Mouse (Mus musculus): ENCODE data around the gene Sall4. TPM values are rescaled to one million over a fixed set of nuclear protein-coding genes. Genes with fewer than 3 reads are reported as not detected.

Gene Sall4
- 0.91 and 1.1 TPM in 2 replicates for polyA plus RNA-seq (2015; fragmentation: Nextera tagmentation; extraction: Ambion mirVana)

DNA sequence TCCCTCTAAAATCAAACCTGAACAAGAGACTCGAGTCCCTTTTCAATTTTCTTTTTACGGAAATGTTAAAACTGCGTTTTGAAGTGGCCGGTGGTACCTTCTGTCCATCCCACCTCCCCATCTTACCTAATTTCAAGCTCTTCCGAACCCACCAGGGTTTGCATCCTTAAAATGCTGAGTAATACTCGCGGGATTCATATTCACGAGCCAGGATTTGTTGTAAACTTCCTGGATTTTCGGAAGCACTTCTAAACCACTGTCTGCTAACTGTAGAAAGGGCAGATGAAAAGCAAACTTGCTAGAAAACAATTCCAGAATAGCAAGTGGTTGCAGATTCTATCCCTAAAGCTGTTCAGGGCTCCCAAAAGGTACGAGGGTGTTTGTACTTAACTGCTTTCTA, at the start of gene Sall4:
Gene Sall4 (minus strand): TSS at position 362 of the 400 bp plus-strand sequence.
- ATAC-seq (ENCODE audit: low FRiP score): no peak
- no peaks in the 10 kb centered on the region for H3K9me3 ChIP-seq
- peak within 1 kb of the TSS; percentile 74 for H3K9ac ChIP-seq
- peaks cover 27% of the 10 kb centered on the region for H3K4me1 ChIP-seq (replicated peaks)
- WGBS: 13% methylated on average over 10 of the region's 10 CpGs
- H3K27me3 ChIP-seq: peaks cover 72% of the 10 kb centered on the region
- peak within 1 kb of the TSS; percentile 93 for H3K4me2 ChIP-seq
- H3K4me3 ChIP-seq: peak within 1 kb of the TSS; percentile 54
- H3K36me3 ChIP-seq: no peaks in the 10 kb centered on the region
- no peak within 1 kb of the TSS for H3K27ac ChIP-seq

DNA sequence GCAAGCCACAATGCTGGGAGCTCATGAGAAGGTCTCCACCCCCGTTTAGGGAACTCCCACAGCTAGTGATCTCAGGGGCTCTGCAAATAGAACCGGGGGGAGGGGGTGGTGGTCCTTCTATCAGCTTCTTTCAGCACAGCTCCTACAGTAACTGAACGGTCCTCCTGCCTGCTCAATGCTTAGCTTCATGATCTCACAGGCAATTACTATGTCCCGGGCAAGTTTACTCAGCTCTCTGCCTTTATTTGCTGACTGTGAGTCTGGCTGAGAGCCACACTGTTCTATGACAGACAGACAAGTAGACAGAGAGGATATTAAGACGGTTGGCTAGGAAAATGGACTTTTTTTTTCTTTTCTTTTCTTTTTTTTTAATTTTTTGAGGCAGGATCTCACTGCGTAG, 45.5 kb upstream of the Sall4 start:
- Histone ChIP-seq H3K9ac (no peak overlapping the region), H3K27me3 (0 out of 2 replicates have a peak, but pooled peaks cover 4% of the 10 kb centered on the region), H3K36me3 (no peaks in the 10 kb centered on the region), H3K4me2 (no peak overlapping the region), H3K27ac (no peak overlapping the region), H3K9me3 (no peaks in the 10 kb centered on the region), H3K4me3 (no peak overlapping the region), H3K4me1 (replicated peaks) (peaks cover 8% of the 10 kb centered on the region)
- WGBS: 57% methylated on average over 6 of the region's 6 CpGs
- ATAC-seq (ENCODE audit: low FRiP score): no peak

DNA sequence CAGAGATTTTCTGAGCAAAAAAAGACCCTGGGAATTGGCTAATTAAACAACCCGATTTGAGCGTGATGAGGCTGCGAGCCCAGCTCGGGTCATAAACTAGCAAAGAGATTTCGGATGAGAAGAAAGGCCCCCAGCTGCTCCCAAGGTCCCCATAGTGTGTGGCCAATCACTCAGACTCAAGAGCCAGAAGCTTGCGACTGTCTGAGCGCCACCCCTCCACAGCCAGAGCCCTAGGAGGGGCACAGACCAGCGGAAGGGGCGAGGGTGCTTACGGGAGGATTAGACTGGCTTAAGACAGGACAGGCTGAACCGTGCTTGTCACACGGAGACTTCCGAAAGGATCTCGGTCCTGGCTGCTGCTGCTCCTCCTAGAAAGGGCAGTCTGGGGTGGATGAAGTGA, 42.2 kb upstream of the Sall4 start:
- Histone ChIP-seq H3K4me1 (replicated peaks) (peaks cover 22% of the 10 kb centered on the region), H3K4me3 (0 out of 2 replicates have a peak overlapping the region, but pooled peaks have one; percentile 3), H3K4me2 (peak overlapping the region; percentile 36), H3K27ac (no peak overlapping the region), H3K9ac (no peak overlapping the region), H3K9me3 (no peaks in the 10 kb centered on the region), H3K27me3 (0 out of 2 replicates have a peak, but pooled peaks cover 8% of the 10 kb centered on the region), H3K36me3 (no peaks in the 10 kb centered on the region)
- WGBS: 8% methylated on average over 14 of the region's 14 CpGs
- no peak for ATAC-seq (ENCODE audit: low FRiP score)

DNA sequence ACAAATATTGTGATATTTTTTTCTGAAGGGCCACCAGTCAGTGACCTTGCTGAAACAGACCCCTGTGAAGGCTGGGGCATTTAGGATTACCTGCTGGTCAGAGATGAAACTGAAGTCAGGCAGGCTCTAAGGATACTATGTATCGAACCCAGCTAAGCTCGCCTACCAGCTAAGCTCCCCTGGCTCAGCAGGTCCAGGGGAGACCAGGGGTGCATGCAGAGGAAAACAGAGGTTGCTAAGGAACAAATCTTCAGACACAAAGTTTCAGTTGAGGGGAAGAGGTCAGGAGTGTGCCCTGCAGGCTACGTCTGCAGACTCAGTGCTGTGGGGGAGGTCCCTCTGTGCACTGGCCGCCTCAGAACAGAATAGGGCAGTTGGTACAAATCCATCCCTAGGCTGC, 39.9 kb upstream of the Sall4 start:
- no peaks in the 10 kb centered on the region for H3K9me3 ChIP-seq
- 0 out of 2 replicates have a peak, but pooled peaks cover 8% of the 10 kb centered on the region for H3K27me3 ChIP-seq
- H3K36me3 ChIP-seq: no peaks in the 10 kb centered on the region
- peaks cover 22% of the 10 kb centered on the region for H3K4me1 ChIP-seq (replicated peaks)
- no peak overlapping the region for H3K4me3 ChIP-seq
- 22% methylated on average over 4 of the region's 4 CpGs for WGBS
- no peak for ATAC-seq (ENCODE audit: low FRiP score)
- no peak overlapping the region for H3K9ac ChIP-seq
- H3K4me2 ChIP-seq: no peak overlapping the region
- no peak overlapping the region for H3K27ac ChIP-seq

DNA sequence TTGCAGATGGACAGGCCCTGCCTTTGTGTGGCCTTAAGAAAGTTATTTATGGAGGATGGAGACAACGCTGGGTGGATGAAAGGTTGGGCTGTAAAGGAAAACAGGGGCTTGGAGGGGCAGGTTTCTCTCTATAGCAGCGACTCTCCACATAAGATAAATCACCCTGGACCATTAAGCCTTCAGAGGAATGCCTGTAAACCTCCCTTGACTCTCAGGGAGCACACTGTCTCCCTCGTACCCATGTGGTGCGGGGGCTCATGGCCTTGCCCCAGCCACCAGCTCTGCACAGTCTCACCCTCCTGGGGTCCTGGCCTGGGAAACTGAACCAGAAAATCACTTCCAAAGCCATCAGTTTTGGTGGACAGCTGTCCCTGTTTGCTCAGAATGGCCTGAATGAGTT, 36.1 kb upstream of the Sall4 start:
- H3K27ac ChIP-seq: no peak overlapping the region
- H3K9me3 ChIP-seq: no peaks in the 10 kb centered on the region
- no peak overlapping the region for H3K4me2 ChIP-seq
- 0 out of 2 replicates have a peak, but pooled peaks cover 8% of the 10 kb centered on the region for H3K27me3 ChIP-seq
- peaks cover 14% of the 10 kb centered on the region; the same call in 1 of the 2 replicates for H3K4me1 ChIP-seq (replicated peaks)
- ATAC-seq (ENCODE audit: low FRiP score): no peak
- H3K9ac ChIP-seq: no peak overlapping the region
- H3K4me3 ChIP-seq: no peak overlapping the region
- WGBS: 70% methylated on average over 4 of the region's 4 CpGs
- no peaks in the 10 kb centered on the region for H3K36me3 ChIP-seq

DNA sequence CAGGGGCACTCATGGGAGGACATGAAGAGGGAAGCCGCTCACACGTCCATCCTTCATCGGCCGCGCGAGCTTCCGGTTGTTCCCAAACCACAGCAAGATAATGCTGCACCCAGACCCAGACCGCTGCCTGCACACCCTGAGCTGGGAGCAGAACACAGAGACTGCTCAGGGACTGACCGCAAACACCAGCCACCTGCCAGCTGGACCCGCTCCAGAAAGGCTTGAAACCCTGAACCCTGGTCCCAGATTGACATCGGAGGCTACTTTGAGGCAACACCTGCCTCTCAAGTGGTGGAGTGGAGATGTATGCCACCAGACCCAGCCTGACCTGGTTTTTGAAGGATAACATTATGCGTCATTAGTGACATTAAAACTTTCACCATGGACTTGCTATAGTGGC, 31.6 kb upstream of the Sall4 start:
- no peak for ATAC-seq (ENCODE audit: low FRiP score)
- no peak overlapping the region for H3K9ac ChIP-seq
- H3K4me1 ChIP-seq (replicated peaks): no peaks in the 10 kb centered on the region
- no peaks in the 10 kb centered on the region for H3K36me3 ChIP-seq
- WGBS: 90% methylated on average over 12 of the region's 12 CpGs
- no peaks in the 10 kb centered on the region for H3K27me3 ChIP-seq
- no peaks in the 10 kb centered on the region for H3K9me3 ChIP-seq
- H3K4me2 ChIP-seq: no peak overlapping the region
- H3K4me3 ChIP-seq: no peak overlapping the region
- no peak overlapping the region for H3K27ac ChIP-seq

DNA sequence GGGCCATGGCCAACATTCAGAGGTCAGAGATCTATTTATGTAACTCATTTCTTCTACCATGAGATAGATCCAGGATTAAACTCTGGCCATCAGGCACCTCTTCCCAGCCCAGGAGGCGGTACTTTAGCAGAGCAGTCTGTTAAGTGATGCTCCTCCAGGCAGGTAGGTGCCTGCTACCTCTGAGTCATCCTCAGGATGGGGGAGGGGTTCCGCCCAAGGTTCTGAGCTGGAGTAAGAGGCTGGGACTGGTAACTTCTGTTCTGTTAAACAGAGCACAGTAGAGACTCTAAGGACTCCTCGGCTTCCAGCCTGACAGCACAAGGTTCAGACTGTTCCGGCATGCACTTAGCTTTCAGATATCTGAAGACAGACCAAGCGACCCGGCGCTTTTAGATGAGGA, 31.2 kb upstream of the Sall4 start:
- WGBS: 90% methylated on average over 7 of the region's 7 CpGs
- no peaks in the 10 kb centered on the region for H3K4me1 ChIP-seq (replicated peaks)
- no peak for ATAC-seq (ENCODE audit: low FRiP score)
- no peaks in the 10 kb centered on the region for H3K36me3 ChIP-seq
- no peaks in the 10 kb centered on the region for H3K27me3 ChIP-seq
- no peak overlapping the region for H3K4me3 ChIP-seq
- no peaks in the 10 kb centered on the region for H3K9me3 ChIP-seq
- no peak overlapping the region for H3K9ac ChIP-seq
- no peak overlapping the region for H3K27ac ChIP-seq
- no peak overlapping the region for H3K4me2 ChIP-seq

DNA sequence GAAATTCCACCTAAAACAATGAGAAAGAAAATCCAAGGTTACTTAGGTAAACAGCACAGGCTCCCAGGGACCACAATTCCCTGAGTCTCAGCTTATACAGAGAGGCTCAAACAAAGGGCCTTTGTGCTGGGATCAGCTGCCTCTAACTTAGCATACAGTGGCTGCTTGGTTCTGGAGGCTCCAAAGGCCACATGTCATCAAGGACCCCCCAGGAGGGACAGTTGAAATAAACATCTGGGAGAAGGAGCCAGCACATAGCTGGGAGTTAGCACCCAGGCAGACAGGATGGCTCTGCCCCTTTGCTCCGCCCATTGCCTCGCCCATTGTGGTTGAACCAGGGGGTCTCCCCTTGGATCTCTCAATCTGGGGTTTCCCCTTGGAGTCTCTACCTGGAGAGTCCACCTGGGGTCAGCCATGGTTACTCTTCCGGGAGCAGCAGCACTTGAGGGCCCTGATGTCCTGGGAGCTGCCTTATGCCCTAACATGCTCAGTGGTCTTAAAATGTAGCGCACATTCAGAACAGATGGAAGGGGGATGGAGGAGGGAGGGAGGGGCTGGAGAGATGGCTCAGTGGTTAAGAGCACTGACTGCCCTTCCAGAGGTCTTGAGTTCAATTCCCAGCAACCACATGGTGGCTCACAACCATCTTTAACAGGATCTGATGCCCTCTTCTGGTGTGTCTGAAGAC, 23.5 kb upstream of the Sall4 start:
- Histone ChIP-seq H3K27ac (no peak overlapping the region; the same call in 1 of the 2 replicates), H3K36me3 (no peaks in the 10 kb centered on the region)
- 38% methylated on average over 4 of the region's 4 CpGs for WGBS

DNA sequence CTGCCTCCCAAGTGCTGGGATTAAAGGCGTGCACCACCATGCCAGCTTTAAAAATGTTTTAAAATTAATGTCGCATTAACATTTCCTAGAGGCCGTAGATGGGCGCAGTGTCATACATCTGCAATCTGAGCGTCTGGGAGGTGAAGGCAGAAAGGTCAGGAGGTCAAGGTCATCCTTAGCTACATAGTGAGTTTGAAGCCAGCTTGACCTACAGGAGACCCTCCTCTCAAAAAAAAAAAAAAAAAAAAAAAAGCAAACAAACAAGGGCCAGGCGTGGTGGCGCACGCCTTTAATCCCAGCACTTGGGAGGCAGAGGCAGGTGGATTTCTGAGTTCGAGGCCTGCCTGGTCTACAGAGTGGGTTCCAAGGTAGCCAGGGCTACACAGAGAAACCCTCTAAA, 18.4 kb upstream of the Sall4 start:
- no peak for ATAC-seq (ENCODE audit: low FRiP score)
- Histone ChIP-seq H3K4me3 (no peak overlapping the region), H3K4me1 (replicated peaks) (0 out of 2 replicates have a peak, but pooled peaks cover 8% of the 10 kb centered on the region), H3K36me3 (no peaks in the 10 kb centered on the region), H3K27ac (no peak overlapping the region), H3K4me2 (no peak overlapping the region), H3K27me3 (no peaks in the 10 kb centered on the region), H3K9ac (no peak overlapping the region), H3K9me3 (no peaks in the 10 kb centered on the region)
- 91% methylated on average over 9 of the region's 9 CpGs for WGBS

More for the DNA sequence above, 23.5 kb upstream of the Sall4 start:
- Histone ChIP-seq H3K4me3 (no peak overlapping the region), H3K9me3 (no peaks in the 10 kb centered on the region), H3K4me1 (replicated peaks) (0 out of 2 replicates have a peak, but pooled peaks cover 6% of the 10 kb centered on the region), H3K27me3 (no peaks in the 10 kb centered on the region), H3K4me2 (no peak overlapping the region), H3K9ac (no peak overlapping the region)
- ATAC-seq (ENCODE audit: low FRiP score): no peak

DNA sequence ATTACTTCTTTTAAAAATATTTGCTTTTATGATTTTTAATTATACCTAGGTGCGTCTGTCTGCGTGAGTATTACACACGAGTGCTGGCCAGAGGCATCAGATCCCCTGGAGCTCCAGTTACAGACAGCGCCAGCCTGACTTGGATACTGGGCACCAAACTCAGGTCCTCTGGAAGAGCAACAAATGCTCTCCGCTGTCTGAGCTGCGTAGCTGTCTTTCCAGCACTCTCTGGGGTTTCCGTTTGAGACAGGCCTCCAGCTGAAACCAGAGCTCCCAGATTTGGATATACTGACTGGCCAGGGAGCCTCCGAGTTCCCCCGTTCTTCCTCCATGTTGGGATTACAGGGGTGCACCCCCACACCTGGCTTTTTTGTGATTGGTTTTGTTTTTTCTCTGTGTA, 12.9 kb upstream of the Sall4 start:
- H3K9ac ChIP-seq: no peak overlapping the region
- H3K36me3 ChIP-seq: no peaks in the 10 kb centered on the region
- no peak overlapping the region for H3K4me3 ChIP-seq
- WGBS: 34% methylated on average over 9 of the region's 9 CpGs
- no peaks in the 10 kb centered on the region for H3K9me3 ChIP-seq
- H3K27me3 ChIP-seq: no peaks in the 10 kb centered on the region
- no peak for ATAC-seq (ENCODE audit: low FRiP score)
- H3K4me1 ChIP-seq (replicated peaks): peaks cover 14% of the 10 kb centered on the region
- H3K4me2 ChIP-seq: no peak overlapping the region
- H3K27ac ChIP-seq: 0 out of 2 replicates have a peak overlapping the region, but pooled peaks have one; percentile 5

DNA sequence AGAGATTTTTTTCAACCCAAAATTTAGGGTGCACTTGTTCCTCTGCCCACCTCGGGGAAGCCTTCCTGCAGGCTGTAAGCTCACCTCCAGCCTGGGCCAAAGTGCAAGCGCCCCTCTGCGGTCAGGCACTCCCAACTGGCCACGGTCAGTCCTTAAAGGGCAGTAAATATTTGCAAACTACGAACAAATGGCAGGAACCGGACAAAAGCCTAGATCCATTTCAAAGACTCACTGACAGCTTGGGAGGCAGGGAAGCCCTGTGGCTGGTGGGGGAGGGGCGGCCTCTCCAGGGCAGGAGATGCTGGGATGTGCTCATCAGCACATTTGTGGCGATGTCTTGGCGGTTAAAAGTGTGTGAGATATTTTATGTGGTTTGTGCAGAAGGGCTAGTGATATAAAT, 12.3 kb upstream of the Sall4 start:
- Histone ChIP-seq H3K4me2 (no peak overlapping the region), H3K27ac (no peak overlapping the region), H3K9ac (no peak overlapping the region), H3K27me3 (no peaks in the 10 kb centered on the region), H3K36me3 (no peaks in the 10 kb centered on the region), H3K9me3 (no peaks in the 10 kb centered on the region), H3K4me3 (no peak overlapping the region), H3K4me1 (replicated peaks) (peaks cover 14% of the 10 kb centered on the region)
- ATAC-seq (ENCODE audit: low FRiP score): no peak
- WGBS: 5% methylated on average over 9 of the region's 9 CpGs

DNA sequence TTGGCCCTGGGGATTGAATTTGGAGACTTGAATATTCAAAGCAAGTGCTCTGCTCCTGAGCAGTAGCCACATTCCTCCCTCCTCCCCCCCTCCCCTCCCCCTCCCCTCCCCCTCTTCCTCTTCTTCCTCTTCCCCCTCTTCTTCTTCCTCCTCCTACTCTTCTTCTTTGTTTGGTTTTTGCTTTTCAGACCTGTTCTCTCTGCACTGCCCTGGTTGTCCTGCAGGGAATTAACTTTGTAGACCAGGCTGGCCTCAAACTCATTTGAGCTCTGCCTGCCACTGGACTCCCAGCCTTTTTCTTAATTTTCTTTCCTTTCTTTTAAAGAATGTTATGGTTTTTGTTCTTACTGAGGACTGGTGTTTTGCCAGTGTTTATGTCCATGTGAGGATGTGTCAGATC, 9.7 kb upstream of the Sall4 start:
- no peak for ATAC-seq (ENCODE audit: low FRiP score)
- Histone ChIP-seq H3K4me2 (no peak overlapping the region), H3K27ac (no peak overlapping the region), H3K4me3 (no peak overlapping the region), H3K4me1 (replicated peaks) (peaks cover 10% of the 10 kb centered on the region), H3K36me3 (no peaks in the 10 kb centered on the region), H3K27me3 (no peaks in the 10 kb centered on the region), H3K9ac (no peak overlapping the region), H3K9me3 (no peaks in the 10 kb centered on the region)

DNA sequence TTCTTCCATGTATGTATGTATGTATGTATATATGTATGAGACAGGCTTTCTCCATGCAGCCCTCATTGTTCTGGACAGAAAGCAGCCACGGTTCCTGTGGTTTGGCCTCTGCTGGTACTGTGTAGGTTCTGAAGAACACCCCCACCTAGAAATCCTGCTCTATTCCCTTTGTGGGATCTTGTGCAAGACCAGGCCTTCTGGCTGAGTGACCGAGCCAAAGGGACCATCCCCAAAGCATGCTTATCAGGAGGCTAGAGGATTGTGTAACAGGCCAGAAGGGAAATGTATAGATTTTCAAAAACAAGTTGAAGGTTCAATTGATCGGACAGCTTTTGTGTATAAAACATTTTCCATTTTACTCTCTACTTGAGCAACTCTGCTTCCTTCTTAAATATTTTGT, 8.5 kb upstream of the Sall4 start:
- no peak overlapping the region for H3K4me3 ChIP-seq
- ATAC-seq (ENCODE audit: low FRiP score): no peak
- 74% methylated on average over 3 of the region's 3 CpGs for WGBS

More for the DNA sequence above, 8.5 kb upstream of the Sall4 start:
- Histone ChIP-seq H3K4me1 (replicated peaks) (peaks cover 10% of the 10 kb centered on the region), H3K36me3 (no peaks in the 10 kb centered on the region), H3K9me3 (no peaks in the 10 kb centered on the region), H3K9ac (no peak overlapping the region), H3K27ac (no peak overlapping the region), H3K4me2 (no peak overlapping the region), H3K27me3 (no peaks in the 10 kb centered on the region)
